Mouse (Mus musculus) stomach, embryonic 15.5 days (tissue): ENCODE data around the gene Gm43518. TPM values are rescaled to one million over a fixed set of nuclear protein-coding genes. Genes with fewer than 3 reads are reported as not detected.
A peak's percentile ranks its signal among the peaks of the same experiment; 100 is the strongest.

Experiments used
- ATAC-seq: fragments of 200-750 bp; cut with Nextera tagmentation; 2 replicates; pipeline ENCODE4 v1.8.0; 2017; ENCODE audit warnings: low read depth, moderate number of reproducible peaks, moderate TSS enrichment; ENCODE audit not compliant: insufficient read depth, low FRiP score
- H3K27ac ChIP-seq: fragments of 300-500 bp; sonication (generic); 2 replicates; pipeline ENCODE4 v1.5.1; 2015; ENCODE audit warnings: mild to moderate bottlenecking, inconsistent platforms
- H3K27me3 ChIP-seq: fragments of 300-500 bp; sonication (generic); replicated peaks from 2 replicates; pipeline ENCODE4 v1.6.1; 2015; ENCODE audit warnings: inconsistent platforms
- H3K36me3 ChIP-seq: fragments of 300-500 bp; sonication (generic); 2 replicates; pipeline ENCODE4 v1.6.1; 2015; ENCODE audit warnings: inconsistent platforms
- H3K4me1 ChIP-seq: fragments of 300-500 bp; sonication (generic); 2 replicates; pipeline ENCODE4 v1.6.1; 2015; ENCODE audit warnings: inconsistent platforms
- H3K4me2 ChIP-seq: fragments of 300-500 bp; sonication (generic); 2 replicates; pipeline ENCODE4 v1.6.1; 2015; ENCODE audit warnings: mild to moderate bottlenecking, inconsistent platforms
- H3K4me3 ChIP-seq: fragments of 300-500 bp; sonication (generic); replicated peaks from 2 replicates; pipeline ENCODE4 v1.5.1; 2015; ENCODE audit warnings: inconsistent platforms
- H3K9ac ChIP-seq: fragments of 300-500 bp; sonication (generic); 2 replicates; pipeline ENCODE4 v1.6.1; 2015; ENCODE audit warnings: inconsistent platforms
- H3K9me3 ChIP-seq: fragments of 300-500 bp; sonication (generic); 2 replicates; pipeline ENCODE4 v1.6.1; 2016; ENCODE audit warnings: inconsistent platforms
- WGBS: fragments of 180-500 bp; shearing (Covaris S2); methylation state at CpG from one replicate; pipeline ENCODE4 v1.1.7; 2015; 5-methylcytosine and 5-hydroxymethylcytosine counted together
- polyA plus RNA-seq: library from polyadenylated mRNA; unstranded; fragments of >200 nt; fragmentation: Nextera tagmentation; extraction: Ambion mirVana; gene quantifications from 2 replicates; pipeline ENCODE4 v1.2.1, GENCODE M21; 2015

Gene Gm43518
- polyA plus RNA-seq, 1 experiment from 2014 or later: 2.4 TPM

GRCm38 (mm10) chr5:123968468-123968867, 41.2 kb downstream of the Gm43518 start:
- WGBS: 57% methylated on average over 5 of the region's 5 CpGs
- Histone ChIP-seq H3K27me3 (peaks cover 6% of the 10 kb centered on the region; the same call in 1 of the 2 replicates), H3K9ac (no peak overlapping the region), H3K4me2 (no peak overlapping the region), H3K27ac (no peak overlapping the region), H3K9me3 (no peaks in the 10 kb centered on the region), H3K36me3 (no peaks in the 10 kb centered on the region), H3K4me3 (no peak overlapping the region), H3K4me1 (peaks cover 5% of the 10 kb centered on the region; the same call in 1 of the 2 replicates)
- no peak for ATAC-seq

- Histone ChIP-seq H3K4me1 (peaks cover 5% of the 10 kb centered on the region; the same call in 1 of the 2 replicates), H3K36me3 (no peaks in the 10 kb centered on the region), H3K9me3 (no peaks in the 10 kb centered on the region), H3K9ac (no peak overlapping the region), H3K27me3 (peaks cover 6% of the 10 kb centered on the region; the same call in 1 of the 2 replicates), H3K27ac (no peak overlapping the region), H3K4me2 (no peak overlapping the region), H3K4me3 (no peak overlapping the region)
- WGBS: 74% methylated on average over 8 of the region's 8 CpGs
- no peak for ATAC-seq
These were observed 42.0 kb downstream of the Gm43518 start for GRCm38 (mm10) chr5:123969216-123969615.

- Histone ChIP-seq H3K9me3 (no peaks in the 10 kb centered on the region), H3K4me2 (no peak overlapping the region), H3K27me3 (peaks cover 6% of the 10 kb centered on the region; the same call in 1 of the 2 replicates), H3K4me3 (no peak overlapping the region), H3K36me3 (no peaks in the 10 kb centered on the region), H3K9ac (no peak overlapping the region), H3K27ac (no peak overlapping the region), H3K4me1 (peaks cover 9% of the 10 kb centered on the region; the same call in 1 of the 2 replicates)
- no peak for ATAC-seq
- WGBS: 85% methylated on average over 4 of the region's 4 CpGs
These were observed 43.4 kb downstream of the Gm43518 start for GRCm38 (mm10) chr5:123970576-123970975.

GRCm38 (mm10) chr5:123972453-123972852, 45.2 kb downstream of the Gm43518 start:
- no peak for ATAC-seq

GRCm38 (mm10) chr5:123973299-123974178, 46.3 kb downstream of the Gm43518 start, which contains the start of gene Hip1r:
Gene Hip1r, plus strand, starts transcription at chr5:123973628.
- peaks cover 17% of the 10 kb centered on the region for H3K4me1 ChIP-seq
- peak within 1 kb of the TSS; percentile 69 for H3K9ac ChIP-seq
- H3K27me3 ChIP-seq: peaks cover 6% of the 10 kb centered on the region; the same call in 1 of the 2 replicates
- ATAC-seq: peak; percentile 78
- H3K4me2 ChIP-seq: peak within 1 kb of the TSS; percentile 78
- H3K27ac ChIP-seq: peak within 1 kb of the TSS; percentile 84
- H3K4me3 ChIP-seq: peak within 1 kb of the TSS; percentile 74
- no peaks in the 10 kb centered on the region for H3K9me3 ChIP-seq
- H3K36me3 ChIP-seq: no peaks in the 10 kb centered on the region
- 2% methylated on average over 87 of the region's 106 CpGs for WGBS

More at GRCm38 (mm10) chr5:123972453-123972852, 45.2 kb downstream of the Gm43518 start:
- Histone ChIP-seq H3K27ac (no peak overlapping the region), H3K27me3 (peaks cover 6% of the 10 kb centered on the region; the same call in 1 of the 2 replicates), H3K4me2 (no peak overlapping the region), H3K36me3 (no peaks in the 10 kb centered on the region), H3K4me1 (peaks cover 15% of the 10 kb centered on the region), H3K9me3 (no peaks in the 10 kb centered on the region), H3K4me3 (no peak overlapping the region), H3K9ac (no peak overlapping the region)
- WGBS: 68% methylated on average over 6 of the region's 6 CpGs

- Histone ChIP-seq H3K9me3 (no peaks in the 10 kb centered on the region), H3K4me1 (peaks cover 17% of the 10 kb centered on the region), H3K27me3 (peaks cover 6% of the 10 kb centered on the region; the same call in 1 of the 2 replicates), H3K27ac (peak overlapping the region; percentile 84), H3K4me2 (peak overlapping the region; percentile 78), H3K4me3 (peak overlapping the region; percentile 74), H3K9ac (peak overlapping the region; percentile 69), H3K36me3 (no peaks in the 10 kb centered on the region)
- WGBS: under 1% methylated on average over 14 of the region's 14 CpGs
- no peak for ATAC-seq
These were observed 46.9 kb downstream of the Gm43518 start for GRCm38 (mm10) chr5:123974179-123974485.

GRCm38 (mm10) chr5:123974616-123975111, 47.4 kb downstream of the Gm43518 start:
- H3K27ac ChIP-seq: peak overlapping the region; percentile 84
- peaks cover 6% of the 10 kb centered on the region; the same call in 1 of the 2 replicates for H3K27me3 ChIP-seq
- H3K4me1 ChIP-seq: peaks cover 17% of the 10 kb centered on the region
- no peaks in the 10 kb centered on the region for H3K36me3 ChIP-seq
- peak overlapping the region; percentile 74 for H3K4me3 ChIP-seq
- WGBS: 20% methylated on average over 11 of the region's 11 CpGs
- H3K9ac ChIP-seq: no peak overlapping the region
- ATAC-seq: no peak
- H3K9me3 ChIP-seq: no peaks in the 10 kb centered on the region
- peak overlapping the region; percentile 78 for H3K4me2 ChIP-seq

GRCm38 (mm10) chr5:123975668-123976180, 48.5 kb downstream of the Gm43518 start:
- peaks cover 17% of the 10 kb centered on the region for H3K4me1 ChIP-seq
- H3K9me3 ChIP-seq: no peaks in the 10 kb centered on the region
- H3K9ac ChIP-seq: no peak overlapping the region
- H3K36me3 ChIP-seq: no peaks in the 10 kb centered on the region
- ATAC-seq: peak; percentile 56
- peak overlapping the region; percentile 78 for H3K4me2 ChIP-seq
- peaks cover 6% of the 10 kb centered on the region; the same call in 1 of the 2 replicates for H3K27me3 ChIP-seq
- 44% methylated on average over 6 of the region's 6 CpGs for WGBS
- 0 out of 2 replicates have a peak overlapping the region, but pooled peaks have one; percentile 11 for H3K4me3 ChIP-seq
- H3K27ac ChIP-seq: peak overlapping the region; percentile 84

GRCm38 (mm10) chr5:123977231-123977630, 50.0 kb downstream of the Gm43518 start:
- Histone ChIP-seq H3K27me3 (peaks cover 6% of the 10 kb centered on the region; the same call in 1 of the 2 replicates), H3K4me3 (no peak overlapping the region), H3K9me3 (no peaks in the 10 kb centered on the region), H3K4me1 (peaks cover 17% of the 10 kb centered on the region), H3K27ac (peak overlapping the region; percentile 84), H3K36me3 (no peaks in the 10 kb centered on the region), H3K9ac (no peak overlapping the region), H3K4me2 (peak overlapping the region; percentile 2; the same call in 1 of the 2 replicates)
- no peak for ATAC-seq
- 37% methylated on average over 3 of the region's 3 CpGs for WGBS

- no peak overlapping the region for H3K4me3 ChIP-seq
- H3K4me2 ChIP-seq: peak overlapping the region; percentile 14; the same call in 1 of the 2 replicates
- H3K27ac ChIP-seq: peak overlapping the region; percentile 84
- H3K9me3 ChIP-seq: no peaks in the 10 kb centered on the region
- ATAC-seq: no peak
- no peak overlapping the region for H3K9ac ChIP-seq
- H3K36me3 ChIP-seq: no peaks in the 10 kb centered on the region
- H3K27me3 ChIP-seq: peaks cover 2% of the 10 kb centered on the region; the same call in 1 of the 2 replicates
- peaks cover 15% of the 10 kb centered on the region for H3K4me1 ChIP-seq
- WGBS: 68% methylated on average over 5 of the region's 5 CpGs
These were observed 50.9 kb downstream of the Gm43518 start for GRCm38 (mm10) chr5:123978131-123978530.

GRCm38 (mm10) chr5:123979221-123979979, 52.2 kb downstream of the Gm43518 start:
- WGBS: 69% methylated on average over 18 of the region's 18 CpGs
- Histone ChIP-seq H3K4me2 (no peak overlapping the region), H3K27me3 (no peaks in the 10 kb centered on the region), H3K36me3 (no peaks in the 10 kb centered on the region), H3K9ac (no peak overlapping the region), H3K9me3 (no peaks in the 10 kb centered on the region), H3K27ac (no peak overlapping the region), H3K4me1 (peaks cover 12% of the 10 kb centered on the region), H3K4me3 (no peak overlapping the region)
- no peak for ATAC-seq
